Mouse (Mus musculus) kidney, adult 2 months (tissue): Measurements from ENCODE around the gene Hebp1.

ENCODE experiments used
- CTCF ChIP-seq: fragments of 200-500 bp; conservative IDR thresholded peaks from 2 replicates; pipeline ENCODE4 v1.5.1; 2011; ENCODE audit warnings: low read depth, mild to moderate bottlenecking, control low read depth, low read length, moderate library complexity, mixed read lengths; ENCODE audit not compliant: insufficient read depth, insufficient read length
- POLR2A ChIP-seq: fragments of 200-500 bp; IDR thresholded peaks from one replicate; pipeline ENCODE4 v1.6.1; 2011; ENCODE audit warnings: low read depth, low read length, control low read depth

GRCm38 (mm10) chr6:135238211-135238610 is 40.4 kb upstream of the Hebp1 start:
- TF ChIP-seq CTCF (no peak), POLR2A (no peak)
